In genomic region chr1:132334178-132334801, GRCm38 (mm10) we compare ENCODE assay signal across 9 mouse cellular contexts. TPM values are rescaled to one million over a fixed set of nuclear protein-coding genes. Genes with fewer than 3 reads are reported as not detected.
DNase-seq lines count a peak whose midpoint lies in the region; ATAC-seq and TF ChIP-seq lines count a peak whose summit lies in the region.
"Had no signal": no experiment of that assay in that cellular context is flagged by ENCODE, and none has a peak within 500 bp of the region (broad histone marks: within the 10 kb centered on the region; RNA-seq: fewer than 3 reads in every experiment).

No protein-coding gene starts in this region.

- H3K9ac ChIP-seq in heart, embryonic 13.5 days, result peak overlapping the region; percentile 63
- H3K9ac ChIP-seq in MEL (ENCODE audit: control insufficient read depth, low read depth, low read length, poor library complexity, severe bottlenecking), result no peak overlapping the region
- H3K9ac ChIP-seq in hindbrain, embryonic 11.5 days (ENCODE audit: low read depth, low read length), result no peak overlapping the region; the same call in 1 of the 2 replicates
- no peak overlapping the region; the same call in 1 of the 2 replicates for H3K9ac ChIP-seq in liver, postnatal 0 days (replicated peaks)

- no peak overlapping the region for H3K4me3 ChIP-seq in heart, embryonic 13.5 days
- H3K4me3 ChIP-seq in MEL (ENCODE audit: control insufficient read depth in 1 of 2, insufficient read depth in 1 of 2, low read depth in 2 of 2, low read length in 2 of 2), result no peak overlapping the region
- H3K4me3 ChIP-seq in hindbrain, embryonic 11.5 days (ENCODE audit: low read depth, low read length), result no peak overlapping the region
- H3K4me3 ChIP-seq in liver, postnatal 0 days (ENCODE audit: low read depth, low read length), result no peak overlapping the region

- WGBS in heart, embryonic 13.5 days, result 21% methylated on average over 6 of the region's 6 CpGs
- 15% methylated on average over 6 of the region's 6 CpGs for WGBS in hindbrain, embryonic 11.5 days
- 31% methylated on average over 6 of the region's 6 CpGs for WGBS in liver, postnatal 0 days (ENCODE audit: insufficient replicate concordance)

- TF ChIP-seq POLR2A in MEL (IDR thresholded peaks at IDR 0.05; ENCODE audit: control insufficient read depth in 1 of 2, insufficient read depth in 1 of 2, low read depth in 1 of 2, low read length in 2 of 2, poor library complexity in 1 of 2), result no peak

- DNase-seq in heart, postnatal 10 days, result no peak
- peak; percentile 63 for DNase-seq in MEL (ENCODE audit: low read depth, low spot score)
- peak; percentile 46 for DNase-seq in hindbrain, embryonic 11.5 days (ENCODE audit: low spot score)
- no peak for DNase-seq in liver, postnatal 0 days
- DNase-seq in retina, postnatal 1 day, result no peak
- DNase-seq in urinary bladder, adult 2 months (ENCODE audit: low spot score), result no peak
- no peak for DNase-seq in thymus, postnatal 36 days

- intact Hi-C loops in heart, postnatal 10 days (cut with DNase I), result loop anchor here (2.0 kb wide), 1 partner anchor 19 kb away; no protein-coding TSS in a partner anchor

- peak overlapping the region; percentile 82 for H3K27ac ChIP-seq in heart, embryonic 13.5 days (replicated peaks)
- peak overlapping the region; percentile 27; the same call in 1 of the 2 replicates for H3K27ac ChIP-seq in MEL (ENCODE audit: control insufficient read depth, low read depth, low read length)
- peak overlapping the region; percentile 87 for H3K27ac ChIP-seq in hindbrain, embryonic 11.5 days (ENCODE audit: low read depth, low read length)
- peak overlapping the region; percentile 84 for H3K27ac ChIP-seq in liver, postnatal 0 days (ENCODE audit: low read depth)
- H3K27ac ChIP-seq: macrophage had no signal

- no peaks in the 10 kb centered on the region for H3K27me3 ChIP-seq in heart, embryonic 13.5 days (replicated peaks)
- no peaks in the 10 kb centered on the region for H3K27me3 ChIP-seq in MEL (ENCODE audit: control insufficient read depth in 1 of 2, insufficient read depth in 2 of 2, low read length in 2 of 2)
- H3K27me3 ChIP-seq in hindbrain, embryonic 11.5 days (ENCODE audit: control insufficient read depth, insufficient read depth, low read length), result no peaks in the 10 kb centered on the region
- H3K27me3 ChIP-seq in liver, postnatal 0 days (ENCODE audit: insufficient read depth, low read length), result no peaks in the 10 kb centered on the region

- H3K4me1 ChIP-seq in heart, embryonic 13.5 days, result peaks cover 60% of the 10 kb centered on the region
- peaks cover 6 to 34% of the 10 kb centered on the region in 2 experiments for H3K4me1 ChIP-seq in MEL (ENCODE audit: control insufficient read depth in 1 of 2, insufficient read depth in 2 of 2, low read length in 2 of 2)
- peaks cover 35% of the 10 kb centered on the region for H3K4me1 ChIP-seq in hindbrain, embryonic 11.5 days (replicated peaks; ENCODE audit: control insufficient read depth, insufficient read depth, low read length)
- peaks cover 44% of the 10 kb centered on the region for H3K4me1 ChIP-seq in liver, postnatal 0 days (ENCODE audit: insufficient read depth)

- H3K4me2 ChIP-seq in heart, embryonic 13.5 days, result no peak overlapping the region
- H3K4me2 ChIP-seq in hindbrain, embryonic 11.5 days (replicated peaks; ENCODE audit: low read depth, low read length), result no peak overlapping the region
- H3K4me2 ChIP-seq in liver, postnatal 0 days (ENCODE audit: low read depth, low read length), result no peak overlapping the region

- ATAC-seq in heart, embryonic 13.5 days (ENCODE audit: extremely low read depth, insufficient number of reproducible peaks, low FRiP score, low TSS enrichment), result 0 out of 2 replicates have a peak, but pooled peaks have one; percentile 22
- ATAC-seq in hindbrain, embryonic 11.5 days (ENCODE audit: low FRiP score), result no peak; the same call in 1 of the 2 replicates
- peak; percentile 59 for ATAC-seq in liver, postnatal 0 days

- no peaks in the 10 kb centered on the region for H3K79me2 ChIP-seq in MEL (ENCODE audit: control insufficient read depth, insufficient read depth, low read length, poor library complexity)

- peak; percentile 76 to 84 for TF ChIP-seq EP300 in MEL (IDR thresholded peaks at IDR 0.05; ENCODE audit: low read depth in 1 of 2, low read length in 2 of 2)
- no peak for TF ChIP-seq EP300 in liver, postnatal 0 days (IDR thresholded peaks at IDR 0.05; ENCODE audit: low read depth)

- H3K36me3 ChIP-seq in heart, embryonic 13.5 days, result peaks cover 5% of the 10 kb centered on the region; the same call in 1 of the 2 replicates
- H3K36me3 ChIP-seq in MEL (ENCODE audit: control insufficient read depth in 1 of 2, insufficient read depth in 2 of 2, low read length in 2 of 2), result peaks cover 0 to 19% of the 10 kb centered on the region in 2 experiments; a peak in 2 of 4 replicates
- peaks cover 20% of the 10 kb centered on the region for H3K36me3 ChIP-seq in hindbrain, embryonic 11.5 days (ENCODE audit: control insufficient read depth, insufficient read depth, low read length)
- H3K36me3 ChIP-seq in liver, postnatal 0 days (replicated peaks; ENCODE audit: insufficient read depth, low read length), result peaks cover 26% of the 10 kb centered on the region

- no peaks in the 10 kb centered on the region for H3K9me3 ChIP-seq in heart, embryonic 13.5 days
- H3K9me3 ChIP-seq in MEL (replicated peaks; ENCODE audit: insufficient read depth, low read length), result no peaks in the 10 kb centered on the region
- H3K9me3 ChIP-seq in hindbrain, embryonic 11.5 days (ENCODE audit: control insufficient read depth, low read length), result no peaks in the 10 kb centered on the region
- H3K9me3 ChIP-seq in liver, postnatal 0 days (ENCODE audit: low read length), result no peaks in the 10 kb centered on the region

- no peak for TF ChIP-seq RAD21 in MEL (IDR thresholded peaks at IDR 0.05; ENCODE audit: low read depth, low read length)

- no peak for TF ChIP-seq CTCF in MEL (IDR thresholded peaks at IDR 0.05 in 2 of 3, conservative IDR thresholded peaks at IDR 0.05 in 1 of 3; ENCODE audit: control insufficient read depth in 1 of 3, insufficient read depth in 1 of 3, low read depth in 2 of 3, low read length in 3 of 3, poor library complexity in 1 of 3, severe bottlenecking in 1 of 3)
- TF ChIP-seq CTCF in liver, postnatal 0 days (IDR thresholded peaks at IDR 0.05; ENCODE audit: low read depth), result no peak

TF ChIP-seq in MEL, 35 proteins besides CTCF, POLR2A, EP300 and RAD21 (continues in another document):
- TF ChIP-seq E2F4 (IDR thresholded peaks at IDR 0.05; ENCODE audit: borderline replicate concordance, low read depth, low read length), result no peak
- no peak for TF ChIP-seq BHLHE40 (IDR thresholded peaks at IDR 0.05; ENCODE audit: borderline replicate concordance, low read depth, low read length)
- no peak for TF ChIP-seq POLR2AphosphoS5 (IDR thresholded peaks at IDR 0.05; ENCODE audit: borderline replicate concordance, low read depth, low read length)
- TF ChIP-seq MYC (IDR thresholded peaks at IDR 0.05; ENCODE audit: low read depth, low read length), result no peak
- TF ChIP-seq CHD1 (IDR thresholded peaks at IDR 0.05; ENCODE audit: low read depth, low read length), result no peak
- no peak for TF ChIP-seq MAZ (IDR thresholded peaks at IDR 0.05; ENCODE audit: low read depth, low read length)
- peak; percentile 39; the same call in 1 of the 2 replicates for TF ChIP-seq TBP (IDR thresholded peaks at IDR 0.05; ENCODE audit: low read depth, low read length)
- TF ChIP-seq CHD2 (IDR thresholded peaks at IDR 0.05; ENCODE audit: low read length), result no peak
- TF ChIP-seq NRF1 (IDR thresholded peaks at IDR 0.05; ENCODE audit: insufficient read depth, low read depth, low read length, poor library complexity, severe bottlenecking), result no peak
- TF ChIP-seq ZMIZ1 (IDR thresholded peaks at IDR 0.05; ENCODE audit: low read depth, low read length), result no peak
- peak; percentile 53; the same call in 1 of the 2 replicates for TF ChIP-seq TAL1 (IDR thresholded peaks at IDR 0.05; ENCODE audit: low read length)
- no peak for TF ChIP-seq ZKSCAN1 (IDR thresholded peaks at IDR 0.05; ENCODE audit: low read depth, low read length)
- no peak for TF ChIP-seq GABPA (IDR thresholded peaks at IDR 0.05; ENCODE audit: low read depth, low read length)
- no peak for TF ChIP-seq HCFC1 (IDR thresholded peaks at IDR 0.05; ENCODE audit: low read depth, low read length)
- TF ChIP-seq USF1 (IDR thresholded peaks at IDR 0.05; ENCODE audit: low read depth, low read length), result no peak
- no peak for TF ChIP-seq JUND (IDR thresholded peaks at IDR 0.05; ENCODE audit: low read depth, low read length)

RNA-seq across cellular contexts. Expression of gene Nuak2, which starts 18.4 kb away (rescaled TPM):
- 2.0 and 2.2 TPM in 2 replicates for polyA plus RNA-seq in heart, embryonic 13.5 days (2015; fragmentation: Nextera tagmentation; extraction: Ambion mirVana)
- total RNA-seq in heart, postnatal 10 days (2021), result 1 to 10 TPM; 3.5 to 4.7 TPM
- 2.8 and 3.2 TPM in 2 replicates for total RNA-seq in MEL (2012; rRNA removed)
- polyA plus RNA-seq in MEL (2012; ENCODE audit: insufficient read depth in 1 of 2, insufficient read length in 2 of 2, low read depth in 1 of 2, low replicate concordance in 2 of 2, missing spikeins in 1 of 2), result 1 to 10 TPM in 1 of 2 experiments, not detected in 1; 3.0 TPM
- 33.1 and 39.3 TPM in 2 replicates for polyA plus RNA-seq in hindbrain, embryonic 11.5 days (2014; fragmentation: Nextera tagmentation; extraction: Ambion mirVana)
- 6.0 and 6.8 TPM in 2 replicates for polyA plus RNA-seq in liver, postnatal 0 days (2015; fragmentation: Nextera tagmentation; extraction: Ambion mirVana)
- polyA plus RNA-seq in urinary bladder, adult 2 months (2012; rRNA removed), result 3.4 TPM in 2 replicates

RNA-seq across cellular contexts. Expression of gene Klhdc8a, which starts 35.9 kb away (rescaled TPM):
- polyA plus RNA-seq in heart, embryonic 13.5 days (2015; fragmentation: Nextera tagmentation; extraction: Ambion mirVana), result 0.34 and 0.63 TPM in 2 replicates
- total RNA-seq in heart, postnatal 10 days (2021), result 10 to 100 TPM; 17.7 to 27.5 TPM
- not detected in 2 replicates for total RNA-seq in MEL (2012; rRNA removed)
- polyA plus RNA-seq in MEL (2012; ENCODE audit: insufficient read depth in 1 of 2, insufficient read length in 2 of 2, low read depth in 1 of 2, low replicate concordance in 2 of 2, missing spikeins in 1 of 2), result not detected
- 2.9 and 3.0 TPM in 2 replicates for polyA plus RNA-seq in hindbrain, embryonic 11.5 days (2014; fragmentation: Nextera tagmentation; extraction: Ambion mirVana)
- polyA plus RNA-seq in liver, postnatal 0 days (2015; fragmentation: Nextera tagmentation; extraction: Ambion mirVana), result 0.32 and 0.40 TPM in 2 replicates
- 1.2 and 1.5 TPM in 2 replicates for polyA plus RNA-seq in urinary bladder, adult 2 months (2012; rRNA removed)
- polyA plus RNA-seq: macrophage had no signal

RNA-seq across cellular contexts. Expression of gene Tmcc2, which starts 56.8 kb away (rescaled TPM):
- polyA plus RNA-seq in heart, embryonic 13.5 days (2015; fragmentation: Nextera tagmentation; extraction: Ambion mirVana), result 31.5 and 35.8 TPM in 2 replicates
- 10 to 100 TPM; 14.7 to 16.4 TPM for total RNA-seq in heart, postnatal 10 days (2021)
- total RNA-seq in MEL (2012; rRNA removed), result 4.6 and 7.2 TPM in 2 replicates
- polyA plus RNA-seq in MEL (2012; ENCODE audit: insufficient read depth in 1 of 2, insufficient read length in 2 of 2, low read depth in 1 of 2, low replicate concordance in 2 of 2, missing spikeins in 1 of 2), result 1 to 10 TPM in 1 of 2 experiments, not detected in 1; 4.1 TPM
- polyA plus RNA-seq in hindbrain, embryonic 11.5 days (2014; fragmentation: Nextera tagmentation; extraction: Ambion mirVana), result 12.0 and 14.1 TPM in 2 replicates
- 154 TPM in 2 replicates for polyA plus RNA-seq in liver, postnatal 0 days (2015; fragmentation: Nextera tagmentation; extraction: Ambion mirVana)
- polyA plus RNA-seq in urinary bladder, adult 2 months (2012; rRNA removed), result 7.9 and 9.8 TPM in 2 replicates

Comparison
In these comparisons a context has a peak if more than half of its experiments do, and no peak if none do; other contexts are left out.
1. H3K27ac ChIP-seq: peak in every context shown above with its lines; median percentile 87 in hindbrain, embryonic 11.5 days; 84 in liver, postnatal 0 days; 82 in heart, embryonic 13.5 days; 27 in MEL.
2. DNase-seq: peak in MEL (single experiment) and hindbrain, embryonic 11.5 days (single experiment); none in heart, postnatal 10 days (0 of 2), liver, postnatal 0 days (single experiment), retina, postnatal 1 day (single experiment), urinary bladder, adult 2 months (single experiment) and thymus, postnatal 36 days (0 of 2).